Mouse (Mus musculus): ENCODE results near the gene Edem3. TPM values are rescaled to one million over a fixed set of nuclear protein-coding genes. Genes with fewer than 3 reads are reported as not detected.

Gene Edem3
- polyA plus RNA-seq, 1 experiment = 7.2 TPM

GRCm38 (mm10) chr1:151711062-151711461 is 44.1 kb upstream of the Edem3 start:
- no peaks in the 10 kb centered on the region for H3K36me3 ChIP-seq (ENCODE audit: control insufficient read depth, insufficient read depth, low read length)
- H3K4me3 ChIP-seq (ENCODE audit: low read depth, low read length) = no peak overlapping the region
- WGBS = 86% methylated on average over 7 of the region's 7 CpGs
- no peak overlapping the region for H3K27ac ChIP-seq (ENCODE audit: insufficient read depth, low read depth, low read length)
- no peaks in the 10 kb centered on the region for H3K27me3 ChIP-seq (ENCODE audit: control insufficient read depth, insufficient read depth, low read length)
- TF ChIP-seq POLR2A (IDR thresholded peaks at IDR 0.05; ENCODE audit: low read depth, low read length) (no peak), CTCF (IDR thresholded peaks at IDR 0.05; ENCODE audit: extremely low read depth, insufficient read length, insufficient replicate concordance, low read depth, low read length) (no peak)
- H3K4me1 ChIP-seq (ENCODE audit: control insufficient read depth, insufficient read depth, insufficient read length, low read length) = no peaks in the 10 kb centered on the region; the same call in 1 of the 2 replicates

- Histone ChIP-seq H3K27ac (ENCODE audit: insufficient read depth, low read depth, low read length) (no peak overlapping the region), H3K4me1 (ENCODE audit: control insufficient read depth, insufficient read depth, insufficient read length, low read length) (no peaks in the 10 kb centered on the region; the same call in 1 of the 2 replicates), H3K27me3 (ENCODE audit: control insufficient read depth, insufficient read depth, low read length) (no peaks in the 10 kb centered on the region), H3K4me3 (ENCODE audit: low read depth, low read length) (no peak overlapping the region), H3K36me3 (ENCODE audit: control insufficient read depth, insufficient read depth, low read length) (peaks cover under 1% of the 10 kb centered on the region; the same call in 1 of the 2 replicates)
- TF ChIP-seq POLR2A (IDR thresholded peaks at IDR 0.05; ENCODE audit: low read depth, low read length) (no peak), CTCF (IDR thresholded peaks at IDR 0.05; ENCODE audit: extremely low read depth, insufficient read length, insufficient replicate concordance, low read depth, low read length) (no peak)
- WGBS = 78% methylated on average over 5 of the region's 5 CpGs
Measured at GRCm38 (mm10) chr1:151712664-151713063, 42.5 kb upstream of the Edem3 start.

DNA sequence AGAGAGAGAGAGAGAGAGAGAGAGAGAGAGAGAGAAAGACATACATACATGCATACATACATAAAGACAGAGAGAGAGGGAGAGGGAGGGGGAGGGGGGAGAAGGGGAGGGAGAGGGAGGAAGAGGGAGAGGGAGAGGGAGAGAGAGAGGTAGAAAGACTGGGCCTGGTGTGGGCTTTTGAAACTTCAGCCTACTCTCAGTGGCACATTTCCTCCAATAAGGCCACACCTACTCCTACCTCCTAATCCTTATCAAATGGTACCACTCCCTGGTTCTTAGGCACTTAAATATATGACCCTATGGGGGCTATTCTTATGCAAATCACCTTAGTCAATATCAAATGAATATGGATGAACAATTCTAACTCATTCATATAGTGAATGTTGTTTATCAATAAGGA is 41.5 kb upstream of the Edem3 start:
- no peak for TF ChIP-seq POLR2A (IDR thresholded peaks at IDR 0.05; ENCODE audit: low read depth, low read length)
- H3K4me3 ChIP-seq (ENCODE audit: low read depth, low read length) = no peak overlapping the region

GRCm38 (mm10) chr1:151716024-151716710 is 39.0 kb upstream of the Edem3 start:
- H3K4me3 ChIP-seq (ENCODE audit: low read depth, low read length) = no peak overlapping the region
- H3K4me1 ChIP-seq (ENCODE audit: control insufficient read depth, insufficient read depth, insufficient read length, low read length) = no peaks in the 10 kb centered on the region
- TF ChIP-seq POLR2A (IDR thresholded peaks at IDR 0.05; ENCODE audit: low read depth, low read length) (no peak), CTCF (IDR thresholded peaks at IDR 0.05; ENCODE audit: extremely low read depth, insufficient read length, insufficient replicate concordance, low read depth, low read length) (no peak)
- 86% methylated on average over 11 of the region's 11 CpGs for WGBS
- no peak overlapping the region for H3K27ac ChIP-seq (ENCODE audit: insufficient read depth, low read depth, low read length)
- no peaks in the 10 kb centered on the region for H3K27me3 ChIP-seq (ENCODE audit: control insufficient read depth, insufficient read depth, low read length)
- H3K36me3 ChIP-seq (ENCODE audit: control insufficient read depth, insufficient read depth, low read length) = peaks cover 2% of the 10 kb centered on the region; the same call in 1 of the 2 replicates

More for the DNA sequence above, 41.5 kb upstream of the Edem3 start:
- Histone ChIP-seq H3K36me3 (ENCODE audit: control insufficient read depth, insufficient read depth, low read length) (peaks cover 2% of the 10 kb centered on the region; the same call in 1 of the 2 replicates), H3K4me1 (ENCODE audit: control insufficient read depth, insufficient read depth, insufficient read length, low read length) (no peaks in the 10 kb centered on the region; the same call in 1 of the 2 replicates), H3K27me3 (ENCODE audit: control insufficient read depth, insufficient read depth, low read length) (no peaks in the 10 kb centered on the region), H3K27ac (ENCODE audit: insufficient read depth, low read depth, low read length) (no peak overlapping the region)

- no peaks in the 10 kb centered on the region for H3K4me1 ChIP-seq (ENCODE audit: control insufficient read depth, insufficient read depth, insufficient read length, low read length)
- peaks cover 2% of the 10 kb centered on the region; the same call in 1 of the 2 replicates for H3K36me3 ChIP-seq (ENCODE audit: control insufficient read depth, insufficient read depth, low read length)
- H3K27me3 ChIP-seq (ENCODE audit: control insufficient read depth, insufficient read depth, low read length) = no peaks in the 10 kb centered on the region
- H3K4me3 ChIP-seq (ENCODE audit: low read depth, low read length) = no peak overlapping the region
- TF ChIP-seq POLR2A (IDR thresholded peaks at IDR 0.05; ENCODE audit: low read depth, low read length) (no peak), CTCF (IDR thresholded peaks at IDR 0.05; ENCODE audit: extremely low read depth, insufficient read length, insufficient replicate concordance, low read depth, low read length) (no peak)
- WGBS = 87% methylated on average over 5 of the region's 5 CpGs
- H3K27ac ChIP-seq (ENCODE audit: insufficient read depth, low read depth, low read length) = no peak overlapping the region
Measured at GRCm38 (mm10) chr1:151717624-151718023, 37.5 kb upstream of the Edem3 start.

- Histone ChIP-seq H3K27ac (ENCODE audit: insufficient read depth, low read depth, low read length) (no peak overlapping the region), H3K27me3 (ENCODE audit: control insufficient read depth, insufficient read depth, low read length) (no peaks in the 10 kb centered on the region), H3K4me1 (ENCODE audit: control insufficient read depth, insufficient read depth, insufficient read length, low read length) (no peaks in the 10 kb centered on the region), H3K4me3 (ENCODE audit: low read depth, low read length) (no peak overlapping the region), H3K36me3 (ENCODE audit: control insufficient read depth, insufficient read depth, low read length) (peaks cover 2% of the 10 kb centered on the region; the same call in 1 of the 2 replicates)
- 81% methylated on average over 8 of the region's 8 CpGs for WGBS
- no peak for TF ChIP-seq CTCF (IDR thresholded peaks at IDR 0.05; ENCODE audit: extremely low read depth, insufficient read length, insufficient replicate concordance, low read depth, low read length)
- no peak for TF ChIP-seq POLR2A (IDR thresholded peaks at IDR 0.05; ENCODE audit: low read depth, low read length)
Measured at GRCm38 (mm10) chr1:151718575-151718974, 36.6 kb upstream of the Edem3 start.

DNA sequence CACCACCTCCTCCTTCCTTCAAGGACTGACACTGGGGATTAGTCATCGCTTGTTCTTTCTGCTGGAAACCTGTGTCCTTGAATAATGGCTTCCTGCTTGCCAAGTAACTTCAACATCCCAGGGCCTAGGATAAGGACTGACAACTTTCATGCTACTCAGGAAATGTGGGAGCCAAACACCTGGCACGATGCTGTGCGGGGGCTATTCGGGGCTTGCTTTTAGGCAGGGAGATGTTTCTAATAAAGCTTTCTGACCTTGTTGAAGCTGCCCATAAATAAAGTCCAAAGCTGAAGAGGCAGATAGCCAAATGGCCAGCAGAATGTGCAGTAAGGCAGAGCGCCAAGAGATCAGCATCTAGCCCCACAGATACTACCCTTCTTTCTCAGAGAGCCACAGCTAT is 35.3 kb upstream of the Edem3 start:
- WGBS = 82% methylated on average over 5 of the region's 5 CpGs
- Histone ChIP-seq H3K27ac (ENCODE audit: insufficient read depth, low read depth, low read length) (no peak overlapping the region), H3K4me3 (ENCODE audit: low read depth, low read length) (no peak overlapping the region), H3K4me1 (ENCODE audit: control insufficient read depth, insufficient read depth, insufficient read length, low read length) (no peaks in the 10 kb centered on the region), H3K36me3 (ENCODE audit: control insufficient read depth, insufficient read depth, low read length) (peaks cover 2% of the 10 kb centered on the region; the same call in 1 of the 2 replicates), H3K27me3 (ENCODE audit: control insufficient read depth, insufficient read depth, low read length) (no peaks in the 10 kb centered on the region)
- TF ChIP-seq CTCF (IDR thresholded peaks at IDR 0.05; ENCODE audit: extremely low read depth, insufficient read length, insufficient replicate concordance, low read depth, low read length) = no peak
- TF ChIP-seq POLR2A (IDR thresholded peaks at IDR 0.05; ENCODE audit: low read depth, low read length) = no peak

Measured in small intestine, adult 2 months (tissue).